Mouse (Mus musculus) spleen, postnatal 36 days (tissue): ENCODE results near the gene Dip2c.

ENCODE experiments used
- DNase-seq, 2 experiments: peaks; one replicate each; pipeline ENCODE4 v3.0.0; 2022; ENCODE audit warnings: low spot score in 2 of 2, mixed read lengths in 1 of 2

Dip2c gene

GRCm38 (mm10) chr13:9538556-9538955 is 262.2 kb downstream of the Dip2c start:
- no peak for DNase-seq

GRCm38 (mm10) chr13:9547698-9548344 is 271.5 kb downstream of the Dip2c start:
- no peak for DNase-seq

DNA sequence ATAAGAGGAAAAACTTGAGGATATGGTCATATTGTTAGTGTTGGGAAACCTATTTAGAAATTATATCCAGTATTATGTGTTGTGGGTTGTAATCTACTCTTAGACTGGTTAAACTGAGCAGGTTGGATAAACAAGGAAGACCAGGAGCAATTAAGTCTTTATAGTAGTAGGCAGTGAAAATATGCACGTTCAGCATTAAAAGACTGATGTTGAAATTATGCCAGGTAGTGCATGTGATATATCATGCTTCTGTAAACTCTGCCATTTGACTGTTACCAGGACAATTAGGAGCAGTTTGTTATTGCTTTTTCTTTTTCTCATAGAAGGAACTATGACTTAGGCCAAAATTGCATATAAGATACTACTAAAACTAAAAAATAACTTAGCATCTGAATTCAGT is 285.8 kb downstream of the Dip2c start:
- DNase-seq: no peak

DNA sequence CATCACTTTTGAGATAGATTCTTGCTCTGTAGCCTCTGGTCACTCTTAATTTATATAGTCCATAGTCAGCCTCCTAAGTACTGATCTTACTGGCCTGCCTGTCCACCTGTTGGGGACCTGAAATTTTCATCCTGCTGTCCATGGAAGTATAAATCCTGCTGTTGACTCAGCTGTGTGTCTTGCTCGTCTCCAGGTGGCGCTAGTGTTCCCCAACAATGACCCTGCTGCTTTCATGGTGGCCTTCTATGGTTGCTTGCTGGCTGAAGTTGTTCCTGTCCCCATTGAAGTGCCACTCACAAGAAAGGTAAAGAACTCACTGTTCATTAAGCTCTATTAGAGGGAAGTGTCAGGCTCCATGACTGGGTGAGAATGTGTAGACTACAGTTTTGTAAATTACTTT is 286.6 kb downstream of the Dip2c start:
- peak; percentile 18 to 24 for DNase-seq

DNA sequence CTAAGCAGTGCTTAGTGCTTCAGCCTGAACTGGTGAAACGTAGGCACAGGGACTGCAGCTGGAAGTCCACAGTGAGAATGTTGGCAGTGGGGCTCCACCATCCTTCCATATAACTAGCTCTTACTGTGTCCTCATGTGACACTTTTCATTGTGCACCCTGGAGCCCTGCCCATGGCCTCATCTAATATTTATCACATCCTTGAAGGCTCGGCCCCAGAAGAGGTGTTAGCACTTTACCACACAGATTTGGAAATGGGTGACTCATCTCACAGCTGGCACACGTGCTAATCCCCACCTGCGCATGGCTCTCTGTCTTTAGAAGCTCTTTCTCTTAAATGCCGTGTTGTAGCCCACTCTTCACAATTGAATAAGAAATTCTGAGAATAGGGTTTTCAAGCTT is 292.5 kb downstream of the Dip2c start:
- no peak for DNase-seq

DNA sequence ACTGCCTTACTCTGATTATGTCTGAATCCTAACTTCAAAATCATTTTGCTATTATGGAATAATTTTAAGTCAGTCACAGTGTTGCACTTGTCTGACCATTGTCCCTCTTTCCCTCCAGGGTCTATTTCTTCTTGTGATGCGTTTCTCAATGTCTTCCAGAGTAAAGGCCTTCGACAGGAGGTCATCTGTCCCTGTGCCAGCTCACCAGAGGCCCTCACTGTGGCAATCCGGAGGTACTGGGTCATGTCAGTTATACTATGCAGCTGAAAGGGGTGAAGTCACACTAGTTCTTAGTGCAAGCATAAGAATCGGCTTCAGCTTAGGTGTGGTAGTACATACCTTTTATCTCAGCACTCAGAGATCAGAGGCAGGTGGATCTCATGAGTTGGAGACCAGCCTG is 300.4 kb downstream of the Dip2c start:
- no peak for DNase-seq

DNA sequence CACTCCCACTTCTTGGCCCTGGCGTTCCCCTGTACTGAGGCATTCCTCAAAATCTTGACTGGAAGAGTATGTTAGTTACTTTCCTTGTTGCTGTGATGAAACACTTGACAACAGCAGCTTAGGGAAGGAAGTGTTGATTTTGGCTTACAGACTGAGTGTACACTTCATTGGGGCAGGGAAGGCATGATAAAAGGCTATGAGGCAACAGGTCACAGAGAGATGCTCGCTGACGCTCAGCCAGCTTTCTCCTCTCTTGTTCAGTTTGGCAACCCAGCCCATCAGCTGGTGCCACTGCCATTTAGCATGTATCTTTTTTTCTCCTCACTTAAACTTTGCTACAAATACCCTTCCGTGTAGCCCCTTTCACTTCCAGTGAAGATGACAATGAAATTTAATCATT is 302.1 kb downstream of the Dip2c start:
- no peak for DNase-seq

DNA sequence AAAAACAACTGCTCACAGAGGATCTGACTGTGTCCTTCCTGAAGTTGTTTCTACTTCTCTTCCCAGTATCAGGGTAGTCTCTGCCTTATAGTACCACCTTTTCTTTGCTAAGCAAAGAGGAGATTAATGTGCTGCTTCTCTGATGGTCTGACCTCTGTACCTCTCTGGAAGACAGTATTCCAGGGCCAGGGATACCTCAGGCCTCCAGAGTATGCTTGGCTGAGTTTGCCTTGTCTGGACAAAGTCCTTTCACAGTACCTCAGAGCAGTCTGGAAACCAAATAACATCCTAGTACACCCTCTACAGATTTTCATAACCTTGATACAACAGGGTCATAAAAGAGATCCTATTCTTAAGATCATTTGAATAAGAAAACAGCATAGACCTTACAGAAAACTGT is 305.5 kb downstream of the Dip2c start:
- DNase-seq: no peak

DNA sequence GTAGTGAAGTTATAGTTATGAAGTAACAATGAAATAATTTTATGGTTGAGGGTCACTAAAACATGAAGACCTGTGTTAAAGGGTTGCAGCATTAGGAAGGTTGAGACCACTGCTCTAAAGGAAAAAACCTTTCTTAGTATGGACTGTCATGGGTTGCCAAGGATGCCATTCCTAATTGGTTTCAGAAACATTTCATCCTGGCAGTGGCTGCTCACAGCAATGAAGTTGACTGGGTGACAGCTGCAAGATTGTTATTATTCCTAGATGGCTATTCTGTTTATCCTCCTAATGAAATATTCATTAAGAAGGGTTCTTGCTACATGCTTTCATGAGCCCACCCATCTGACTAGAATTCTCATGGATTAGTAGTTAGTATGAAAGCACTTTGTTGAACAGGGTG is 307.3 kb downstream of the Dip2c start:
- no peak for DNase-seq

- DNase-seq: peak; percentile 12 to 20
Measured at GRCm38 (mm10) chr13:9599334-9600096, 323.2 kb downstream of the Dip2c start.

DNA sequence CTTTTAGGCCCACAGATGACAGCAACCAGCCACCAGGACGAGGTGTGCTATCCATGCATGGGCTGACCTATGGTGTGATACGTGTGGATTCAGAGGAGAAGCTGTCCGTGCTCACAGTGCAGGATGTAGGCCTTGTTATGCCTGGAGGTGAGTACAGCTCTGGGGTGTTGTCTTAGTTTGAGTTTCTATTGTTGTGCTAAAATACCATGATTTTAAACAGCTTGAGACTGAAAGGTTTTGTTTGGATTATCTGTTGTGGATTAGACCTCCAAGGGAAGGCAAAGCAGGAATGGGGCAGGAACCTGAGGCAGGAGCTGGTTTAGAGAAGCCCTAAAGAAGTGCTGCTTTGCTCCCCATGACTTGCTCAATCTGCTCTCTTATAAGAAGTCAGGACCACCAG is 325.0 kb downstream of the Dip2c start:
- no peak for DNase-seq

DNA sequence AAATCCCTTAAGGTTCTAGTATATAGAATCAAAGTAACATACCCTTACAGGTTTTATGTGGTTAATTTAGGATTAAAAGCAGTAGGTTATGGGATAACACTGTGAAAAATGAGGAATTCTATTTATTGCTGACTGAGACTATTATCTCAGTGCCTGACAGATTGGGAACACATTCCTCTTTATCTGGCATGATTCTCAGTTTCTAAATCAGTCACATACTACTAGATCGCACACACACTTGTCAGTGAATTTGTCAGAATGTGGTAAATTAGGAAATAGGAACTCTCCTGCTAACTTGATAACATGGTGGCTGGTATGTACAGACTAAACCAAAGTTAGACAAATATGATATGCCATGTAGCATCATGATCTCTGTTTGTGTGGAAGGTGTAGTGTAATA is 334.9 kb downstream of the Dip2c start:
- DNase-seq: no peak

DNA sequence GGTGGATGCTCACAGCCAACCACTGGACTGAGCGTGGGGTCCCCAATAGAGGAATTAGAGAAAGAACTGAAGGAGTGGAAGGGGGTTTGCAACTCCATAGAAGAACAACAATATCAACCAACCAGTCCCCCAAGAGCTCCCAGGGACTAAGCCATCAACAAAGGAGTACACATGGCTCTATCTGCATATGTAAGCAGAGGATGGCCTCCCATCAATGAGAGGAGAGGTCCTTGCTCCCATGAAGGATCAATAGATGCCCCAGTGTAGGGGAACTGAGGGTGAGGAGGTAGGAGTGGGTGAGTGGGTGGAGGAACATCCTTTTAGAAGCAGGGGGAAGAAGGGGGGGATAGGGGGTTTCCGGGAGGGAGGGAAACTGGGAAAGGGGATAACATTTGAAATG is 356.4 kb downstream of the Dip2c start:
- no peak for DNase-seq

DNA sequence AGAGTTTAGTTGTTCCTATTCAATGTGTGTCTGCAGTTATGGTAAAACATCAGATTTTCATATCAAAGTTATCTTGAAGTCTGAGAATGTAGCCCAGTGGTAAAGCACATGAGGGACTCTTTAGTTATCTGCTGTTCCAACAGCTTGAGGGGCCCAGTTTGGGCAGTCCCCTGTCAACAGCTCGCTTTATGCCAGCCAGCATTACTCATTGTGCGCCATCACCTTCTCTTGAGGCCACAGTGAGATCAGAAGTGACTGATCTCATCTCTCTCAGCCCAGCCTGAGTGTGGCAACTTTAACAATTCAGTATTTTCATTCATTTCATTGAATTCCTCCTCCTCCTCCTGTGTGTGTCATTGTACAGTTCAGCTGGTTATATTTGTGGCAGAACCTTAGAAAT is 359.6 kb downstream of the Dip2c start:
- DNase-seq: no peak

DNA sequence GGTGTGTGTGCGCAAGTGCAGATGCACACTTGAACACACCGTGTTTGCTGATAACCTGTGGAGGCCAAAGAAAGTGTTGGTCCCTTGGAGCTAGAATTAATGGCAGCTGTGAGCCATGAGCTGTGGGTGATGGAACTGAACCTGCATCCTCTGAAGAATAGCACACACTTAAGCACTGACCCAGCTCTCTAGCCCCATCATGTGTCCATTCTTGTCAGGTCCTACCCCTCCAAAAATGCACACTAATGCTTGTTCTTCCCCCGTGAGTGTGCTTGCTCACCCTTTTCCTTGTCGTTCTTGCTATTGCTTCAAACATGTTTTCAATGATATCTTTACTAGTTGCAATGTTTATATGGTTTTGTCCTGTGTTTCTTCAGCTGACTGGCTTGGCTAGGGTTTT is 360.2 kb downstream of the Dip2c start:
- DNase-seq: peak; percentile 2 to 10

DNA sequence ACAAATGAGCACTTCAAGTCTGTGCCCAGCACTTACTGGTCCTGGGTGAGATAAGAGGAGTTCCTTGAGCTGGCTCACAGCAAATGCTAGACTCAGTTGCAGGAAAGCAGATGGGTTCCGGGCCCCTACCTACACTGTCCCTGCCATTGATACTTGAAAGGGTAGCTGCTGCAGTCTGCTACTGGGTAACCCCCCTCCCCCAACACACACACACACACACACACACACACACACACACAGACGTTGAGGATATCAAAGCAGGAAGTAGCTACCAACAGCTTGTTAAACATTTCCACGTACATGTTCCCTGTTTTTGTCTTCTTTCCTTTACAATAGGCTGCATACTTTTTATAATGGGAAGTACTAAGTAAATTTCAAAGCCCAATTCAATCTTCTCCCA is 361.6 kb downstream of the Dip2c start:
- no peak for DNase-seq

GRCm38 (mm10) chr13:9648716-9649115 is 372.4 kb downstream of the Dip2c start:
- no peak for DNase-seq

DNA sequence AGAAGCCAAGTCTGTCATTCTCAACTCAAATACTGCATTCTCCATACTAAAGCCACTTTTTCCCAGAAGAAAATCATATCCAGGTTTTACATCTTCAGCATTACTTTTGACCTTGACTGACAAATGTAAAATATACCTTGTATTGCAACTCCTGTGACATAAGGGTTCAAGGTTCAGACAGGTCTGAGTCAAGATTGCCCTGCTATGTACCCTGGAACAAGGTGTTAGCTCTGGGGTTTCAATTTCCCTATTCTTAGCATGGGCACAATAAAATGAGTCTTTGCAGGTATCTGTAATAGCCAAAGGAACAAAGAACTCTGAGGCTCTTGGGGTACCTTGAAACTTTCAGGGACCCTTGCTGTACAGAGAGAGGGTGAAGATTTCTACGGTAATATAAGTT is 373.6 kb downstream of the Dip2c start:
- DNase-seq: no peak

DNA sequence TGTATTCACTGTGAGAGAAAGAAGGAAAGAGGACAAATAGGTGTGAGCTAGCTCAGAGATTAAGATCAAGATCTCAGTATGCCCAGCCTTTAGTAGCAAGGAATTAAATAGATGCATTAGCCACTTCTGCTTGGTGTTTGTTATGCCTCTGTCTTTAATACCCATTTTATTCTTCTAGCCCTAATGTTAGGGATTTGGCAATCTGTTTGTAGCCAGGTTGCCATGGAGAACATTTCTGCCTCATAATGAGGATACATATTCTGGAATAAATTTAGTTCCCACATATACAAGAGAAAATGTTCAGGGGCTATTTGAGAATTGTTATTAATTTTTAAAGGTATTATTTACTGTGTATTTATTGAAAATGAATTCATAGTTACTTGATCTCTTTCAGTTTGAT is 374.3 kb downstream of the Dip2c start:
- DNase-seq: no peak

GRCm38 (mm10) chr13:9653018-9653417 is 376.7 kb downstream of the Dip2c start:
- DNase-seq: no peak

GRCm38 (mm10) chr13:9656613-9657012 is 380.3 kb downstream of the Dip2c start:
- no peak for DNase-seq

DNA sequence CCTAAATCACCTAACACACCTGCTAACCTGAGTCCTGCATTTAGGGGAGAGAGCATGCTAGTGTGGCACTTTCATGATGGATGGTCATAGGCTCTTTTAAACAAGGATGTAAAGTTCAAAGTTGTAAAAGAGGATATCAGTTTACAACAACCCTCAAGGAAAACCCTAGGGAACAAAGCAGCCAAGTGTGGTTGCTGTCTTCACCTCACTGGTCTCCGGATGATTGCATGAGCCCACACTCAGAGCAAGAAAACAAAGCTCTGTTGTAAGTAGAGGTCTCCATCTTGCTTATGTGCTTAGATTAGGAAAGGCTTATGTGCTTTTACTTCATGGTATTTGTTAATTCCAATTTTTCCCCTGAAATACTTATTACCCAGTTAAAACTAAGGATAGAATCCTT is 384.4 kb downstream of the Dip2c start:
- no peak for DNase-seq

DNA sequence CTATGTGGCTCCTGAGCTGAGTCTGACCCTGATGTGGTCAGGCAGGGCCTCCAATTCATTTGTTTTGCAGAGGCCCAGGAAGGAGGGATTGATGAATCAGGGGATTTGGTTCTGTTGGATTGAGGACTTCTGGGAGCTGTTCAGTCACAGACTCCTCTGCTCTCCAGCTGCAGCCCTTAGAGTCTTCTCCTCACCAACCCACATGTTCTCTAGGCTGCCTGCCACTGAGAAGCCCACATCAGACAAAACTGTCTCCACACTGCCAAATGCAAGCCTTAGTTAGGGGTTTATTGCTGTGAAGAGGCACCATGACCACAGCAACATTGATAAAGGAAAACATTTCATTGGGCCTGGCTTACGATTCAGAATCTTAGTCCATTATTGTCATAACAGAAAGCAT is 387.3 kb downstream of the Dip2c start:
- DNase-seq: no peak
